Mouse (Mus musculus): ENCODE results near the gene D130043K22Rik.

- TF ChIP-seq GATA1 (IDR thresholded peaks at IDR 0.05; ENCODE audit: low read length) = no peak
- TF ChIP-seq TAL1 (IDR thresholded peaks at IDR 0.05; ENCODE audit: low read length) = no peak
These were observed 62.1 kb downstream of the D130043K22Rik start for GRCm38 (mm10) chr13:24906831-24907570.

All from erythroblast, embryonic 14.5 days (primary cell).